Mouse (Mus musculus) ES-Bruce4 (cell line): ENCODE measurements around the gene Dtx2. TPM values are rescaled to one million over a fixed set of nuclear protein-coding genes. Genes with fewer than 3 reads are reported as not detected.

Experiments
- H3K27ac ChIP-seq: 2 replicates; pipeline ENCODE4 v1.5.1; 2012; ENCODE audit warnings: low read length, inconsistent platforms; ENCODE audit not compliant: insufficient read depth
- H3K27me3 ChIP-seq: 2 replicates; pipeline ENCODE4 v1.6.1; 2012; ENCODE audit warnings: mild to moderate bottlenecking, low read length, inconsistent platforms; ENCODE audit not compliant: control insufficient read depth, poor library complexity, insufficient read depth, severe bottlenecking
- H3K36me3 ChIP-seq: 2 replicates; pipeline ENCODE4 v1.6.1; 2012; ENCODE audit warnings: inconsistent platforms, mild to moderate bottlenecking, low read length, moderate library complexity; ENCODE audit not compliant: control insufficient read depth, poor library complexity, insufficient read depth, severe bottlenecking
- H3K4me1 ChIP-seq: one replicate; pipeline ENCODE4 v1.8.1; 2011; ENCODE audit warnings: low read length; ENCODE audit not compliant: control insufficient read depth, insufficient read depth
- H3K4me3 ChIP-seq: 2 replicates; pipeline ENCODE4 v1.5.1; 2011; ENCODE audit warnings: low read depth, mild to moderate bottlenecking, low read length
- H3K9ac ChIP-seq: 2 replicates; pipeline ENCODE4 v1.6.1; 2012; ENCODE audit warnings: low read depth, mild to moderate bottlenecking, inconsistent platforms; ENCODE audit not compliant: poor library complexity, severe bottlenecking
- H3K9me3 ChIP-seq: replicated peaks from 2 replicates; pipeline ENCODE4 v1.6.1; 2012; ENCODE audit warnings: mild to moderate bottlenecking, low read length, inconsistent platforms; ENCODE audit not compliant: control insufficient read depth, poor library complexity, insufficient read depth, severe bottlenecking
- CTCF ChIP-seq: IDR thresholded peaks from one replicate; pipeline ENCODE4 v1.8.1; 2011; ENCODE audit warnings: low read depth, low read length
- EP300 ChIP-seq: IDR thresholded peaks from 2 replicates; pipeline ENCODE4 v1.6.1; 2011; ENCODE audit warnings: low read depth, low read length; ENCODE audit not compliant: insufficient read depth
- POLR2A ChIP-seq: IDR thresholded peaks from one replicate; pipeline ENCODE4 v1.8.1; 2011; ENCODE audit warnings: low read length; ENCODE audit not compliant: insufficient read depth
- polyA plus RNA-seq: library from polyadenylated mRNA; stranded (reverse); fragments of >200 nt; gene quantifications from 2 replicates; pipeline ENCODE4 v1.2.4, GENCODE M21; 2011; ENCODE audit warnings: low read depth; ENCODE audit not compliant: missing spikeins, insufficient read depth, insufficient read length

Gene Dtx2
- polyA plus RNA-seq, 1 experiment, result 23.7 TPM

- Histone ChIP-seq H3K9me3 (no peaks in the 10 kb centered on the region), H3K27me3 (no peaks in the 10 kb centered on the region), H3K4me1 (no peaks in the 10 kb centered on the region), H3K27ac (no peak overlapping the region), H3K4me3 (no peak overlapping the region), H3K36me3 (no peaks in the 10 kb centered on the region), H3K9ac (no peak overlapping the region)
- TF ChIP-seq EP300 (no peak), POLR2A (no peak), CTCF (no peak)
These were observed 74.8 kb downstream of the Dtx2 start for GRCm38 (mm10) chr5:136069411-136069810.

GRCm38 (mm10) chr5:136073051-136073450 lies 78.5 kb downstream of the Dtx2 start:
- Histone ChIP-seq H3K27ac (no peak overlapping the region), H3K9me3 (no peaks in the 10 kb centered on the region), H3K36me3 (no peaks in the 10 kb centered on the region), H3K27me3 (no peaks in the 10 kb centered on the region), H3K4me1 (peaks cover 6% of the 10 kb centered on the region), H3K9ac (no peak overlapping the region), H3K4me3 (no peak overlapping the region)
- TF ChIP-seq CTCF, result no peak
- TF ChIP-seq POLR2A, result no peak
- no peak for TF ChIP-seq EP300

- H3K36me3 ChIP-seq, result no peaks in the 10 kb centered on the region
- no peak overlapping the region for H3K27ac ChIP-seq
- H3K9me3 ChIP-seq, result no peaks in the 10 kb centered on the region
- H3K4me1 ChIP-seq, result peaks cover 6% of the 10 kb centered on the region
- H3K27me3 ChIP-seq, result no peaks in the 10 kb centered on the region
- H3K9ac ChIP-seq, result no peak overlapping the region
- TF ChIP-seq EP300 (no peak), CTCF (no peak), POLR2A (no peak)
- H3K4me3 ChIP-seq, result no peak overlapping the region
These were observed 78.9 kb downstream of the Dtx2 start for GRCm38 (mm10) chr5:136073526-136073925.

GRCm38 (mm10) chr5:136075076-136075475 lies 80.5 kb downstream of the Dtx2 start:
- H3K9ac ChIP-seq, result no peak overlapping the region
- no peak overlapping the region for H3K27ac ChIP-seq
- no peak overlapping the region for H3K4me3 ChIP-seq
- no peaks in the 10 kb centered on the region for H3K27me3 ChIP-seq
- H3K36me3 ChIP-seq, result no peaks in the 10 kb centered on the region
- peaks cover 6% of the 10 kb centered on the region for H3K4me1 ChIP-seq
- H3K9me3 ChIP-seq, result no peaks in the 10 kb centered on the region
- no peak for TF ChIP-seq POLR2A
- TF ChIP-seq EP300, result no peak
- TF ChIP-seq CTCF, result no peak

- H3K36me3 ChIP-seq, result no peaks in the 10 kb centered on the region
- peaks cover 6% of the 10 kb centered on the region for H3K4me1 ChIP-seq
- TF ChIP-seq EP300 (no peak), CTCF (no peak), POLR2A (no peak)
- H3K27ac ChIP-seq, result peak overlapping the region; percentile 43; the same call in 1 of the 2 replicates
- no peaks in the 10 kb centered on the region for H3K27me3 ChIP-seq
- no peaks in the 10 kb centered on the region for H3K9me3 ChIP-seq
- no peak overlapping the region for H3K4me3 ChIP-seq
- H3K9ac ChIP-seq, result no peak overlapping the region
These were observed 81.7 kb downstream of the Dtx2 start for GRCm38 (mm10) chr5:136076284-136076683.

GRCm38 (mm10) chr5:136077001-136077550 lies 82.5 kb downstream of the Dtx2 start:
- no peak overlapping the region for H3K27ac ChIP-seq
- H3K9ac ChIP-seq, result no peak overlapping the region
- H3K36me3 ChIP-seq, result no peaks in the 10 kb centered on the region
- H3K9me3 ChIP-seq, result no peaks in the 10 kb centered on the region
- no peak for TF ChIP-seq POLR2A
- no peak for TF ChIP-seq EP300
- TF ChIP-seq CTCF, result no peak
- no peak overlapping the region for H3K4me3 ChIP-seq
- no peaks in the 10 kb centered on the region for H3K27me3 ChIP-seq
- peaks cover 6% of the 10 kb centered on the region for H3K4me1 ChIP-seq

- Histone ChIP-seq H3K36me3 (no peaks in the 10 kb centered on the region), H3K4me3 (no peak overlapping the region), H3K4me1 (peaks cover 6% of the 10 kb centered on the region), H3K27me3 (no peaks in the 10 kb centered on the region), H3K9ac (no peak overlapping the region), H3K27ac (no peak overlapping the region), H3K9me3 (no peaks in the 10 kb centered on the region)
- TF ChIP-seq EP300, result no peak
- TF ChIP-seq CTCF, result no peak
- no peak for TF ChIP-seq POLR2A
These were observed 83.5 kb downstream of the Dtx2 start for GRCm38 (mm10) chr5:136078136-136078535.
